Mouse (Mus musculus) thymus, adult 18-20 months (tissue): Measurements from ENCODE around the gene Olfr414.

Experiments
- DNase-seq, 2 experiments: peaks; one replicate each; pipeline ENCODE4 v3.0.0; 2022; ENCODE audit warnings: mixed read lengths in 2 of 2

Olfr414 gene

GRCm38 (mm10) chr1:174423764-174424163, at the start of gene Olfr414:
Gene Olfr414, plus strand, starts transcription at chr1:174424064.
- no peak for DNase-seq

- DNase-seq: no peak
Measured at GRCm38 (mm10) chr1:174390746-174391145, 33.1 kb upstream of the Olfr414 start, which contains the start of gene Olfr248. Gene Olfr248, plus strand, starts transcription at chr1:174391046.

GRCm38 (mm10) chr1:174422959-174423358, 905 bp upstream of the Olfr414 start:
- no peak for DNase-seq

- DNase-seq: no peak
Measured at GRCm38 (mm10) chr1:174426180-174426986, 2.5 kb downstream of the Olfr414 start.

- DNase-seq: no peak
Measured at GRCm38 (mm10) chr1:174427402-174427801, 3.5 kb downstream of the Olfr414 start.

GRCm38 (mm10) chr1:174428407-174428806, 4.5 kb downstream of the Olfr414 start:
- DNase-seq: no peak

GRCm38 (mm10) chr1:174434121-174434520, 10.3 kb downstream of the Olfr414 start:
- DNase-seq: no peak

- DNase-seq: no peak
Measured at GRCm38 (mm10) chr1:174441782-174442181, 17.9 kb downstream of the Olfr414 start, which contains the start of gene Olfr220. Gene Olfr220, plus strand, starts transcription at chr1:174442082.

- DNase-seq: no peak
Measured at GRCm38 (mm10) chr1:174455100-174455499, 31.2 kb downstream of the Olfr414 start.

GRCm38 (mm10) chr1:174465385-174465784, 41.5 kb downstream of the Olfr414 start:
- no peak for DNase-seq

- DNase-seq: no peak
Measured at GRCm38 (mm10) chr1:174466240-174466639, 42.4 kb downstream of the Olfr414 start.

- no peak for DNase-seq
Measured at GRCm38 (mm10) chr1:174469736-174470135, 45.9 kb downstream of the Olfr414 start.

GRCm38 (mm10) chr1:174482567-174482966, 58.7 kb downstream of the Olfr414 start:
- DNase-seq: no peak
